Mouse (Mus musculus): Measurements from ENCODE around the gene Lhpp. TPM values are rescaled to one million over a fixed set of nuclear protein-coding genes. Genes with fewer than 3 reads are reported as not detected.

Gene Lhpp
- polyA plus RNA-seq, 1 experiment from 2014 or later: 14.5 TPM

- Histone ChIP-seq H3K9ac (no peak overlapping the region), H3K4me2 (no peak overlapping the region), H3K27me3 (no peaks in the 10 kb centered on the region), H3K27ac (no peak overlapping the region), H3K4me3 (no peak overlapping the region), H3K4me1 (peaks cover 81% of the 10 kb centered on the region), H3K36me3 (ENCODE audit: poor library complexity, severe bottlenecking) (no peaks in the 10 kb centered on the region), H3K9me3 (replicated peaks) (no peaks in the 10 kb centered on the region)
- no peak for ATAC-seq
- 91% methylated on average over 12 of the region's 12 CpGs for WGBS
Measured at GRCm38 (mm10) chr7:132722401-132723370, 112.2 kb downstream of the Lhpp start.

- no peaks in the 10 kb centered on the region for H3K27me3 ChIP-seq
- no peak overlapping the region for H3K4me3 ChIP-seq
- H3K27ac ChIP-seq: no peak overlapping the region
- peaks cover 81% of the 10 kb centered on the region for H3K4me1 ChIP-seq
- ATAC-seq: peak; percentile 34; the same call in 1 of the 2 replicates
- H3K4me2 ChIP-seq: no peak overlapping the region
- H3K9me3 ChIP-seq (replicated peaks): no peaks in the 10 kb centered on the region
- no peak overlapping the region for H3K9ac ChIP-seq
- no peaks in the 10 kb centered on the region for H3K36me3 ChIP-seq (ENCODE audit: poor library complexity, severe bottlenecking)
- 88% methylated on average over 11 of the region's 11 CpGs for WGBS
Measured at GRCm38 (mm10) chr7:132723906-132724305, 113.5 kb downstream of the Lhpp start.

GRCm38 (mm10) chr7:132724501-132725062 is 114.1 kb downstream of the Lhpp start:
- Histone ChIP-seq H3K27ac (no peak overlapping the region), H3K27me3 (no peaks in the 10 kb centered on the region), H3K4me1 (peaks cover 84% of the 10 kb centered on the region), H3K4me2 (no peak overlapping the region), H3K4me3 (no peak overlapping the region), H3K9me3 (replicated peaks) (no peaks in the 10 kb centered on the region), H3K9ac (no peak overlapping the region), H3K36me3 (ENCODE audit: poor library complexity, severe bottlenecking) (no peaks in the 10 kb centered on the region)
- WGBS: 90% methylated on average over 5 of the region's 5 CpGs
- ATAC-seq: no peak

GRCm38 (mm10) chr7:132726106-132726861 is 115.8 kb downstream of the Lhpp start:
- peaks cover 84% of the 10 kb centered on the region for H3K4me1 ChIP-seq
- H3K9ac ChIP-seq: no peak overlapping the region
- H3K27ac ChIP-seq: 0 out of 2 replicates have a peak overlapping the region, but pooled peaks have one; percentile 5
- H3K9me3 ChIP-seq (replicated peaks): no peaks in the 10 kb centered on the region
- 66% methylated on average over 13 of the region's 13 CpGs for WGBS
- H3K4me2 ChIP-seq: no peak overlapping the region
- no peak overlapping the region for H3K4me3 ChIP-seq
- H3K27me3 ChIP-seq: no peaks in the 10 kb centered on the region
- H3K36me3 ChIP-seq (ENCODE audit: poor library complexity, severe bottlenecking): no peaks in the 10 kb centered on the region
- ATAC-seq: no peak

- Histone ChIP-seq H3K9me3 (replicated peaks) (no peaks in the 10 kb centered on the region), H3K4me3 (no peak overlapping the region), H3K27me3 (no peaks in the 10 kb centered on the region), H3K27ac (no peak overlapping the region), H3K4me1 (peaks cover 88% of the 10 kb centered on the region), H3K36me3 (ENCODE audit: poor library complexity, severe bottlenecking) (no peaks in the 10 kb centered on the region), H3K9ac (no peak overlapping the region), H3K4me2 (no peak overlapping the region)
- WGBS: 84% methylated on average over 4 of the region's 4 CpGs
- ATAC-seq: no peak
Measured at GRCm38 (mm10) chr7:132729093-132729831, 118.8 kb downstream of the Lhpp start.

- Histone ChIP-seq H3K9me3 (replicated peaks) (no peaks in the 10 kb centered on the region), H3K27me3 (no peaks in the 10 kb centered on the region), H3K4me3 (no peak overlapping the region), H3K4me1 (peaks cover 88% of the 10 kb centered on the region), H3K9ac (no peak overlapping the region), H3K4me2 (peak overlapping the region; percentile 6; the same call in 1 of the 2 replicates), H3K36me3 (ENCODE audit: poor library complexity, severe bottlenecking) (0 out of 2 replicates have a peak, but pooled peaks cover 3% of the 10 kb centered on the region), H3K27ac (peak overlapping the region; percentile 88)
- ATAC-seq: no peak
- 54% methylated on average over 7 of the region's 7 CpGs for WGBS
Measured at GRCm38 (mm10) chr7:132730510-132730909, 120.1 kb downstream of the Lhpp start.

- peak; percentile 73 for ATAC-seq
Measured at GRCm38 (mm10) chr7:132731558-132731957, 121.1 kb downstream of the Lhpp start.

GRCm38 (mm10) chr7:132732136-132732789 is 121.8 kb downstream of the Lhpp start:
- Histone ChIP-seq H3K36me3 (ENCODE audit: poor library complexity, severe bottlenecking) (peaks cover 4% of the 10 kb centered on the region; the same call in 1 of the 2 replicates), H3K27me3 (no peaks in the 10 kb centered on the region), H3K9ac (no peak overlapping the region), H3K4me1 (peaks cover 89% of the 10 kb centered on the region), H3K27ac (peak overlapping the region; percentile 88), H3K4me3 (no peak overlapping the region), H3K4me2 (0 out of 2 replicates have a peak overlapping the region, but pooled peaks have one; percentile 4), H3K9me3 (replicated peaks) (no peaks in the 10 kb centered on the region)
- WGBS: 8% methylated on average over 6 of the region's 6 CpGs
- peak; percentile 48 for ATAC-seq

More at GRCm38 (mm10) chr7:132731558-132731957, 121.1 kb downstream of the Lhpp start:
- Histone ChIP-seq H3K4me2 (no peak overlapping the region), H3K9me3 (replicated peaks) (no peaks in the 10 kb centered on the region), H3K27ac (peak overlapping the region; percentile 88), H3K4me1 (peaks cover 93% of the 10 kb centered on the region), H3K27me3 (no peaks in the 10 kb centered on the region), H3K9ac (0 out of 2 replicates have a peak overlapping the region, but pooled peaks have one; percentile 10), H3K36me3 (ENCODE audit: poor library complexity, severe bottlenecking) (0 out of 2 replicates have a peak, but pooled peaks cover 3% of the 10 kb centered on the region), H3K4me3 (no peak overlapping the region)
- WGBS: 7% methylated on average over 6 of the region's 6 CpGs

- Histone ChIP-seq H3K9me3 (replicated peaks) (no peaks in the 10 kb centered on the region), H3K4me2 (no peak overlapping the region), H3K36me3 (ENCODE audit: poor library complexity, severe bottlenecking) (peaks cover 12% of the 10 kb centered on the region; the same call in 1 of the 2 replicates), H3K27ac (peak overlapping the region; percentile 88), H3K9ac (peak overlapping the region; percentile 37; the same call in 1 of the 2 replicates), H3K27me3 (no peaks in the 10 kb centered on the region), H3K4me1 (peaks cover 78% of the 10 kb centered on the region), H3K4me3 (no peak overlapping the region)
- WGBS: 23% methylated on average over 6 of the region's 6 CpGs
- no peak for ATAC-seq
Measured at GRCm38 (mm10) chr7:132733521-132733920, 123.1 kb downstream of the Lhpp start.

- peak overlapping the region; percentile 88 for H3K27ac ChIP-seq
- H3K4me1 ChIP-seq: peaks cover 71% of the 10 kb centered on the region
- WGBS: 81% methylated on average over 9 of the region's 9 CpGs
- H3K9me3 ChIP-seq (replicated peaks): no peaks in the 10 kb centered on the region
- peaks cover 12% of the 10 kb centered on the region; the same call in 1 of the 2 replicates for H3K36me3 ChIP-seq (ENCODE audit: poor library complexity, severe bottlenecking)
- H3K4me3 ChIP-seq: no peak overlapping the region
- H3K9ac ChIP-seq: peak overlapping the region; percentile 37; the same call in 1 of the 2 replicates
- no peak for ATAC-seq
- no peak overlapping the region for H3K4me2 ChIP-seq
- no peaks in the 10 kb centered on the region for H3K27me3 ChIP-seq
Measured at GRCm38 (mm10) chr7:132734222-132734621, 123.8 kb downstream of the Lhpp start.

All from forebrain, embryonic 13.5 days (tissue).